Mouse (Mus musculus): ENCODE results near the gene Tecrl.

Gene Tecrl

GRCm38 (mm10) chr5:83354846-83355561 lies at the start of gene Tecrl:
Tecrl (minus strand) TSS chr5:83355195.
- in situ Hi-C loops (cut with MseI, MboI): no loop called here

- in situ Hi-C loops (cut with MseI, MboI): no loop called here
Observed at GRCm38 (mm10) chr5:83385021-83385420, 30.0 kb upstream of the Tecrl start.

- in situ Hi-C loops (cut with MseI, MboI): no loop called here
Observed at GRCm38 (mm10) chr5:83351615-83352014, 3.4 kb downstream of the Tecrl start.

GRCm38 (mm10) chr5:83339144-83339543 lies 15.9 kb downstream of the Tecrl start:
- in situ Hi-C loops (cut with MseI, MboI): no loop called here

GRCm38 (mm10) chr5:83267148-83267776 lies 87.7 kb downstream of the Tecrl start:
- in situ Hi-C loops (cut with MseI, MboI): no loop called here

GRCm38 (mm10) chr5:83260059-83260458 lies 94.9 kb downstream of the Tecrl start:
- in situ Hi-C loops (cut with MseI, MboI): no loop called here

DNA sequence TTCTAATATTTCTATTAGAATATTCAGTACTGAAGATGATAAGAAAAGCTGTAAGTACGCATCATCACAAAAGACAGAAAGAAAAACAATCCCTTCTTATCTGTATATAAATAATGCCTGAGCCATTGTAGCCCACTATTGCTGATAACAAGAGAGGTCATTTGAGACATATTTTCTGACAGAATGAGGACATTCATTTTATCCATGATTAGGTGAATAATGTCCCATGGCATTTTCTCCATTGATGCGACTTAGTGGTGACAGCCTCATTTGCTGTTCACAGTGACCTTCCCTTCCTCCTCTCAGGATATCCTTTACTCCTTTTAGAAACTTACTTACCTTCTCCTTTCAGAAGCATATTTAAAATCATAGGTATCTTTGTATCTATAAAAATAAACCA lies 100.9 kb downstream of the Tecrl start:
- in situ Hi-C loops (cut with MseI, MboI): no loop called here

DNA sequence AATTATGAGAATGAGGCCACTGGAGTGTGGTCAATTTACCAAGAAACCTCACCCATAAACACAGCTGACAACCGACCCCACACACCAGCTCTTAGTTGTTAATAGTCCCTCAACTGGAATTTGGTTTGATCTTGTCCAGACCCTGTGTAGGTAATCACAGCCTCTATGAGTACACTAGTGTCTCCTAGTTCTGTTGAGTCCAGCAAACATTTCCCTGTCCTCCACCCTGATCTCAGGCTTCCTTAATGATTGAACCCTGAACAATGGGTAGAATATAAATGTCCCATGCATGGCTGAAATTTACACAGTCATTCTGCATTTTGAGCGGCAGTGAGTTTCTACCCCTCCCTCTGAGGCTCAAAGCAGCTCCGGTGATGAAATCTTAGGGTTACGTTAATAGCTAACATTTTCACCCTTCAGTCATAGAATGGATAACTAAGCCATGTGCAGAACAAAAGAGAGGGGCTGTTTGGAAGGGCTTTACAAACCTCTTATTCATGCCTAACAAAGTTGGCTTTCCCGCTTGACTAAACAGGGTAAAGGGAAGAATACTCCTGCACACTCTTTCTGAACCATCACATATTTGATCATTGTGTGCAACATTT lies 116.0 kb downstream of the Tecrl start:
- in situ Hi-C loops (cut with MseI, MboI): no loop called here

All from mouse trophoblast stem cell (cell line).